Mouse (Mus musculus): ENCODE data around the gene Defb36. TPM values are rescaled to one million over a fixed set of nuclear protein-coding genes. Genes with fewer than 3 reads are reported as not detected.

Gene Defb36
- polyA plus RNA-seq, 1 experiment = not detected

- no peak overlapping the region for H3K27ac ChIP-seq (ENCODE audit: insufficient read depth, low read depth, low read length)
- H3K4me1 ChIP-seq (ENCODE audit: control insufficient read depth, insufficient read depth, insufficient read length, low read length) = no peaks in the 10 kb centered on the region
- no peaks in the 10 kb centered on the region for H3K27me3 ChIP-seq (ENCODE audit: control insufficient read depth, insufficient read depth, low read length)
- no peaks in the 10 kb centered on the region for H3K36me3 ChIP-seq (ENCODE audit: control insufficient read depth, insufficient read depth, low read length)
- 40% methylated on average over 9 of the region's 9 CpGs for WGBS
- no peak for TF ChIP-seq POLR2A (IDR thresholded peaks at IDR 0.05; ENCODE audit: low read depth, low read length)
- no peak for TF ChIP-seq CTCF (IDR thresholded peaks at IDR 0.05; ENCODE audit: extremely low read depth, insufficient read length, insufficient replicate concordance, low read depth, low read length)
- no peak overlapping the region for H3K4me3 ChIP-seq (ENCODE audit: low read depth, low read length)
These were observed 16.4 kb downstream of the Defb36 start for GRCm38 (mm10) chr2:152620367-152621134.

GRCm38 (mm10) chr2:152622151-152622550 lies 18.0 kb downstream of the Defb36 start:
- TF ChIP-seq CTCF (IDR thresholded peaks at IDR 0.05; ENCODE audit: extremely low read depth, insufficient read length, insufficient replicate concordance, low read depth, low read length) (no peak), POLR2A (IDR thresholded peaks at IDR 0.05; ENCODE audit: low read depth, low read length) (no peak)
- WGBS = 81% methylated on average over 13 of the region's 13 CpGs
- H3K27ac ChIP-seq (ENCODE audit: insufficient read depth, low read depth, low read length) = no peak overlapping the region

GRCm38 (mm10) chr2:152622953-152623352 lies 18.8 kb downstream of the Defb36 start, which contains the start of gene Defb25:
Gene Defb25, minus strand, starts transcription at chr2:152623053.
- Histone ChIP-seq H3K27ac (ENCODE audit: insufficient read depth, low read depth, low read length) (no peak within 1 kb of the TSS), H3K36me3 (ENCODE audit: control insufficient read depth, insufficient read depth, low read length) (no peaks in the 10 kb centered on the region), H3K4me3 (ENCODE audit: low read depth, low read length) (no peak within 1 kb of the TSS), H3K4me1 (ENCODE audit: control insufficient read depth, insufficient read depth, insufficient read length, low read length) (no peaks in the 10 kb centered on the region; the same call in 1 of the 2 replicates), H3K27me3 (ENCODE audit: control insufficient read depth, insufficient read depth, low read length) (peaks cover 17% of the 10 kb centered on the region)
- WGBS = 73% methylated on average over 7 of the region's 7 CpGs
- TF ChIP-seq POLR2A (IDR thresholded peaks at IDR 0.05; ENCODE audit: low read depth, low read length) = no peak
- TF ChIP-seq CTCF (IDR thresholded peaks at IDR 0.05; ENCODE audit: extremely low read depth, insufficient read length, insufficient replicate concordance, low read depth, low read length) = no peak

More at GRCm38 (mm10) chr2:152622151-152622550, 18.0 kb downstream of the Defb36 start:
- H3K4me1 ChIP-seq (ENCODE audit: control insufficient read depth, insufficient read depth, insufficient read length, low read length) = no peaks in the 10 kb centered on the region; the same call in 1 of the 2 replicates
- H3K36me3 ChIP-seq (ENCODE audit: control insufficient read depth, insufficient read depth, low read length) = no peaks in the 10 kb centered on the region
- no peak overlapping the region for H3K4me3 ChIP-seq (ENCODE audit: low read depth, low read length)
- peaks cover 9% of the 10 kb centered on the region for H3K27me3 ChIP-seq (ENCODE audit: control insufficient read depth, insufficient read depth, low read length)

- H3K27ac ChIP-seq (ENCODE audit: insufficient read depth, low read depth, low read length) = no peak overlapping the region
- no peak for TF ChIP-seq CTCF (IDR thresholded peaks at IDR 0.05; ENCODE audit: extremely low read depth, insufficient read length, insufficient replicate concordance, low read depth, low read length)
- no peak for TF ChIP-seq POLR2A (IDR thresholded peaks at IDR 0.05; ENCODE audit: low read depth, low read length)
- peaks cover 20% of the 10 kb centered on the region for H3K27me3 ChIP-seq (ENCODE audit: control insufficient read depth, insufficient read depth, low read length)
- H3K4me3 ChIP-seq (ENCODE audit: low read depth, low read length) = no peak overlapping the region
- H3K4me1 ChIP-seq (ENCODE audit: control insufficient read depth, insufficient read depth, insufficient read length, low read length) = no peaks in the 10 kb centered on the region; the same call in 1 of the 2 replicates
- WGBS = 86% methylated on average over 2 of the region's 2 CpGs
- H3K36me3 ChIP-seq (ENCODE audit: control insufficient read depth, insufficient read depth, low read length) = no peaks in the 10 kb centered on the region
These were observed 20.4 kb downstream of the Defb36 start for GRCm38 (mm10) chr2:152624566-152624965.

GRCm38 (mm10) chr2:152625256-152625655 lies 21.1 kb downstream of the Defb36 start:
- TF ChIP-seq POLR2A (IDR thresholded peaks at IDR 0.05; ENCODE audit: low read depth, low read length) = no peak
- no peak for TF ChIP-seq CTCF (IDR thresholded peaks at IDR 0.05; ENCODE audit: extremely low read depth, insufficient read length, insufficient replicate concordance, low read depth, low read length)
- no peak overlapping the region for H3K27ac ChIP-seq (ENCODE audit: insufficient read depth, low read depth, low read length)
- no peaks in the 10 kb centered on the region for H3K36me3 ChIP-seq (ENCODE audit: control insufficient read depth, insufficient read depth, low read length)
- H3K27me3 ChIP-seq (ENCODE audit: control insufficient read depth, insufficient read depth, low read length) = peaks cover 20% of the 10 kb centered on the region
- no peaks in the 10 kb centered on the region; the same call in 1 of the 2 replicates for H3K4me1 ChIP-seq (ENCODE audit: control insufficient read depth, insufficient read depth, insufficient read length, low read length)
- WGBS = 11% methylated on average over 1 of the region's 1 CpGs
- H3K4me3 ChIP-seq (ENCODE audit: low read depth, low read length) = no peak overlapping the region

GRCm38 (mm10) chr2:152626774-152627591 lies 22.9 kb downstream of the Defb36 start, which contains the start of gene Rem1:
Gene Rem1, plus strand, starts transcription at chr2:152626951.
- no peaks in the 10 kb centered on the region for H3K36me3 ChIP-seq (ENCODE audit: control insufficient read depth, insufficient read depth, low read length)
- peak within 1 kb of the TSS; percentile 63 for H3K4me3 ChIP-seq (ENCODE audit: low read depth, low read length)
- TF ChIP-seq POLR2A (IDR thresholded peaks at IDR 0.05; ENCODE audit: low read depth, low read length) (no peak), CTCF (IDR thresholded peaks at IDR 0.05; ENCODE audit: extremely low read depth, insufficient read length, insufficient replicate concordance, low read depth, low read length) (no peak)
- peak within 1 kb of the TSS; percentile 74 for H3K27ac ChIP-seq (ENCODE audit: insufficient read depth, low read depth, low read length)
- no peaks in the 10 kb centered on the region; the same call in 1 of the 2 replicates for H3K4me1 ChIP-seq (ENCODE audit: control insufficient read depth, insufficient read depth, insufficient read length, low read length)
- peaks cover 20% of the 10 kb centered on the region for H3K27me3 ChIP-seq (ENCODE audit: control insufficient read depth, insufficient read depth, low read length)
- WGBS = 3% methylated on average over 59 of the region's 59 CpGs

Data from small intestine, adult 2 months (tissue).